ENCODE assay signal across 19 mouse cellular contexts in genomic region chr1:70371721-70372120, GRCm38 (mm10).
DNase-seq lines count a peak whose midpoint lies in the region; ATAC-seq and TF ChIP-seq lines count a peak whose summit lies in the region.
"Had no signal": no experiment of that assay in that cellular context is flagged by ENCODE, and none has a peak within 500 bp of the region (broad histone marks: within the 10 kb centered on the region; RNA-seq: fewer than 3 reads in every experiment).

No protein-coding gene starts in this region.

- intact Hi-C loops in heart, postnatal 25 days (cut with DNase I) = no loop called here

- H3K27ac ChIP-seq in kidney, embryonic 14.5 days (ENCODE audit: low read depth, low read length) = no peak overlapping the region
- H3K27ac ChIP-seq: hindbrain, embryonic 14.5 days; intestine, embryonic 15.5 days; macrophage; midbrain, embryonic 10.5 days had no signal

- 73% methylated on average over 4 of the region's 4 CpGs for whole genome bisulfite sequencing in kidney, embryonic 14.5 days

- no peak overlapping the region for H3K4me3 ChIP-seq in kidney, embryonic 14.5 days (ENCODE audit: low read length)
- H3K4me3 ChIP-seq: intestine, embryonic 15.5 days; midbrain, embryonic 10.5 days had no signal

- no peak overlapping the region for H3K4me2 ChIP-seq in kidney, embryonic 14.5 days (replicated peaks; ENCODE audit: low read depth, low read length)
- H3K4me2 ChIP-seq: heart, embryonic 11.5 days; hindbrain, embryonic 14.5 days; intestine, embryonic 15.5 days had no signal

- no peak overlapping the region for H3K9ac ChIP-seq in kidney, embryonic 14.5 days (ENCODE audit: low read depth, low read length)
- H3K9ac ChIP-seq: hindbrain, embryonic 14.5 days; intestine, embryonic 15.5 days had no signal

- no peak for TF ChIP-seq CTCF in brain, embryonic 14.5 days (IDR thresholded peaks at IDR 0.05; ENCODE audit: borderline replicate concordance, extremely low read depth, insufficient read depth, insufficient read length)

- H3K27me3 ChIP-seq in kidney, embryonic 14.5 days (ENCODE audit: control insufficient read depth, insufficient read depth, low read length) = no peaks in the 10 kb centered on the region
- H3K27me3 ChIP-seq: CH12.LX; intestine, embryonic 15.5 days had no signal

- H3K4me1 ChIP-seq in kidney, embryonic 14.5 days (ENCODE audit: control insufficient read depth, insufficient read depth, low read length) = no peaks in the 10 kb centered on the region
- H3K4me1 ChIP-seq: intestine, embryonic 15.5 days; midbrain, embryonic 10.5 days had no signal

- H3K36me3 ChIP-seq in kidney, embryonic 14.5 days (ENCODE audit: control insufficient read depth, insufficient read depth, low read length) = no peaks in the 10 kb centered on the region
- H3K36me3 ChIP-seq: intestine, embryonic 15.5 days; midbrain, embryonic 10.5 days had no signal

- DNase-seq in cerebellum, postnatal 14 days = peak; percentile 80 to 81
- DNase-seq in cerebellum, adult 9-11 months = no peak
- peak; percentile 5 for DNase-seq in heart, postnatal 4 days
- no peak for DNase-seq in heart, postnatal 25 days (ENCODE audit: low spot score)
- peak; percentile 4 for DNase-seq in lung, postnatal 10 days
- no peak for DNase-seq in lung, postnatal 36 days
- peak; percentile 41 for DNase-seq in brain, embryonic 14.5 days (ENCODE audit: low read depth)
- DNase-seq: adrenal gland, postnatal 14 days; heart, postnatal 10 days; kidney, adult 9 months; liver; thymus, postnatal 36 days had no signal

- H3K9me3 ChIP-seq in kidney, embryonic 14.5 days (ENCODE audit: control insufficient read depth, low read length) = no peaks in the 10 kb centered on the region
- H3K9me3 ChIP-seq: intestine, embryonic 15.5 days; midbrain, embryonic 10.5 days had no signal

- no peak for TF ChIP-seq POLR2A in brain, embryonic 14.5 days (IDR thresholded peaks at IDR 0.05; ENCODE audit: borderline replicate concordance, extremely low read depth, insufficient read depth, insufficient read length, poor library complexity, severe bottlenecking)

- ATAC-seq in kidney, embryonic 14.5 days (ENCODE audit: low FRiP score, low TSS enrichment) = no peak
- ATAC-seq: intestine, embryonic 15.5 days had no signal

Comparison
In these comparisons a context has a peak if more than half of its experiments do, and no peak if none do; other contexts are left out.
1. DNase-seq: peak in cerebellum, postnatal 14 days (2 of 2), heart, postnatal 4 days (single experiment), lung, postnatal 10 days (single experiment) and brain, embryonic 14.5 days (single experiment); none in cerebellum, adult 9-11 months (single experiment), heart, postnatal 25 days (single experiment) and lung, postnatal 36 days (single experiment).